Mouse (Mus musculus) heart, adult 2 months (tissue): ENCODE data around the gene Sbk3. TPM values are rescaled to one million over a fixed set of nuclear protein-coding genes. Genes with fewer than 3 reads are reported as not detected.

Experiments
- DNase-seq, 2 experiments: peaks; one replicate each; pipeline ENCODE4 v3.0.0; 2021
- H3K27ac ChIP-seq: fragments of 200-600 bp; 2 replicates; pipeline ENCODE4 v1.8.1; 2022
- H3K27me3 ChIP-seq: fragments of 200-500 bp; 2 replicates; pipeline ENCODE4 v1.6.1; 2012; ENCODE audit warnings: mild to moderate bottlenecking, low read length, inconsistent platforms, mixed read lengths; ENCODE audit not compliant: control insufficient read depth, insufficient read depth
- H3K36me3 ChIP-seq: fragments of 200-500 bp; 2 replicates; pipeline ENCODE4 v1.6.1; 2012; ENCODE audit warnings: low read length, inconsistent platforms; ENCODE audit not compliant: control insufficient read depth, insufficient read depth
- H3K4me1 ChIP-seq: fragments of 200-500 bp; 2 replicates; pipeline ENCODE4 v1.6.1; 2011; ENCODE audit warnings: low read length; ENCODE audit not compliant: control insufficient read depth, insufficient read depth
- H3K4me3 ChIP-seq: fragments of 200-600 bp; 2 replicates; pipeline ENCODE4 v1.8.1; 2022
- H3K79me2 ChIP-seq: fragments of 200-500 bp; replicated peaks from 2 replicates; pipeline ENCODE4 v1.6.1; 2012; ENCODE audit warnings: mild to moderate bottlenecking, inconsistent platforms, low read length, moderate library complexity, mixed read lengths; ENCODE audit not compliant: control insufficient read depth, insufficient read depth
- H3K9ac ChIP-seq: fragments of 200-500 bp; 2 replicates; pipeline ENCODE4 v1.6.1; 2012; ENCODE audit warnings: low read depth, mild to moderate bottlenecking, control low read depth, inconsistent platforms, low read length, mixed read lengths
- CTCF ChIP-seq: fragments of 200-600 bp; IDR thresholded peaks from 2 replicates; pipeline ENCODE4 v1.8.1; 2022; ENCODE audit warnings: antibody characterized with exemption, mild to moderate bottlenecking, moderate library complexity
- EP300 ChIP-seq: fragments of 200-500 bp; IDR thresholded peaks from 2 replicates; pipeline ENCODE4 v1.6.1; 2011; ENCODE audit warnings: low read depth, low read length, control low read depth; ENCODE audit not compliant: insufficient read depth
- POLR2A ChIP-seq: fragments of 200-500 bp; IDR thresholded peaks from 2 replicates; pipeline ENCODE4 v1.6.1; 2011; ENCODE audit warnings: mild to moderate bottlenecking, low read depth, low read length, control low read depth; ENCODE audit not compliant: insufficient read depth
- WGBS: fragments of 180-500 bp; shearing (Covaris S2); methylation state at CpG from one replicate; pipeline ENCODE4 v1.1.7; 2018; 5-methylcytosine and 5-hydroxymethylcytosine counted together
- intact Hi-C: fragments of 180-260 bp; cut with DNase I; formaldehyde crosslinking; loops from one replicate; pipeline ENCODE4 v1.15.1; 2025
- polyA plus RNA-seq: library from polyadenylated mRNA; depleted of rRNA; stranded (reverse); fragments of >200 nt; gene quantifications from 2 replicates; pipeline ENCODE4 v1.2.3, GENCODE M21; 2012
- total RNA-seq, 2 experiments: library from RNA; stranded (reverse); gene quantifications; 2 replicates each; pipeline ENCODE4 v1.2.3; 2021

Gene Sbk3
- total and polyA plus RNA-seq, 3 experiments = 39.4 to 66.1 (median 46.1) TPM

GRCm38 (mm10) chr7:4950561-4951342 is 20.2 kb downstream of the Sbk3 start:
- Histone ChIP-seq H3K36me3 (no peaks in the 10 kb centered on the region), H3K4me1 (peaks cover 7% of the 10 kb centered on the region), H3K27me3 (no peaks in the 10 kb centered on the region), H3K4me3 (no peak overlapping the region), H3K79me2 (no peaks in the 10 kb centered on the region), H3K9ac (no peak overlapping the region), H3K27ac (no peak overlapping the region)
- 61% methylated on average over 19 of the region's 19 CpGs for WGBS
- TF ChIP-seq CTCF = no peak
- TF ChIP-seq EP300 = no peak
- no peak for TF ChIP-seq POLR2A
- intact Hi-C loops = no loop called here
- peak in 1 of 2 experiments; percentile 66 for DNase-seq

GRCm38 (mm10) chr7:4948386-4948785 is 22.6 kb downstream of the Sbk3 start:
- Histone ChIP-seq H3K79me2 (no peaks in the 10 kb centered on the region), H3K4me3 (no peak overlapping the region), H3K4me1 (peaks cover 7% of the 10 kb centered on the region), H3K9ac (no peak overlapping the region), H3K36me3 (no peaks in the 10 kb centered on the region), H3K27me3 (no peaks in the 10 kb centered on the region), H3K27ac (no peak overlapping the region; the same call in 1 of the 2 replicates)
- no peak for DNase-seq
- TF ChIP-seq POLR2A = no peak
- TF ChIP-seq CTCF = no peak
- TF ChIP-seq EP300 = no peak
- intact Hi-C loops = no loop called here
- WGBS = 44% methylated on average over 6 of the region's 6 CpGs

- WGBS = 18% methylated on average over 2 of the region's 2 CpGs
- Histone ChIP-seq H3K27me3 (no peaks in the 10 kb centered on the region), H3K4me1 (peaks cover 8% of the 10 kb centered on the region), H3K27ac (peak overlapping the region; percentile 12; the same call in 1 of the 2 replicates), H3K36me3 (no peaks in the 10 kb centered on the region), H3K9ac (no peak overlapping the region), H3K4me3 (no peak overlapping the region), H3K79me2 (no peaks in the 10 kb centered on the region)
- TF ChIP-seq CTCF (no peak), EP300 (peak; percentile 51; the same call in 1 of the 2 replicates)
- intact Hi-C loops = no loop called here
- peak; percentile 79 to 83 for DNase-seq
Measured at GRCm38 (mm10) chr7:4947855-4948254, 23.1 kb downstream of the Sbk3 start.

- TF ChIP-seq POLR2A (no peak), EP300 (peak; percentile 90)
- peak; percentile 92 to 96 for DNase-seq
- intact Hi-C loops = loop anchor here (1.0 to 5.0 kb wide), 6 partner anchors 21 to 184 kb away; partner anchors contain the start of genes Fiz1, Rasl2-9, Sbk2 and Ube2s
- Histone ChIP-seq H3K4me1 (peaks cover 3% of the 10 kb centered on the region), H3K27me3 (no peaks in the 10 kb centered on the region), H3K79me2 (no peaks in the 10 kb centered on the region), H3K27ac (peak overlapping the region; percentile 80), H3K36me3 (no peaks in the 10 kb centered on the region), H3K4me3 (peak overlapping the region; percentile 48), H3K9ac (peak overlapping the region; percentile 47)
- WGBS = 15% methylated on average over 15 of the region's 15 CpGs
Measured at GRCm38 (mm10) chr7:4943223-4943815, 27.6 kb downstream of the Sbk3 start.

GRCm38 (mm10) chr7:4942673-4943072 is 28.3 kb downstream of the Sbk3 start:
- 40% methylated on average over 5 of the region's 5 CpGs for WGBS
- H3K27ac ChIP-seq = no peak overlapping the region
- no peaks in the 10 kb centered on the region for H3K27me3 ChIP-seq
- no peak overlapping the region for H3K9ac ChIP-seq
- intact Hi-C loops = loop anchor here (1.0 to 5.0 kb wide), 6 partner anchors 22 to 185 kb away; partner anchors contain the start of genes Fiz1, Rasl2-9, Sbk2 and Ube2s
- TF ChIP-seq CTCF (no peak), EP300 (no peak), POLR2A (no peak)
- H3K4me3 ChIP-seq = no peak overlapping the region
- H3K79me2 ChIP-seq = no peaks in the 10 kb centered on the region
- DNase-seq = no peak
- peaks cover 3% of the 10 kb centered on the region for H3K4me1 ChIP-seq
- no peaks in the 10 kb centered on the region for H3K36me3 ChIP-seq

GRCm38 (mm10) chr7:4940068-4940479 is 30.9 kb downstream of the Sbk3 start:
- Histone ChIP-seq H3K4me1 (peaks cover 3% of the 10 kb centered on the region), H3K36me3 (no peaks in the 10 kb centered on the region), H3K4me3 (no peak overlapping the region), H3K79me2 (no peaks in the 10 kb centered on the region), H3K27ac (no peak overlapping the region), H3K9ac (no peak overlapping the region), H3K27me3 (no peaks in the 10 kb centered on the region)
- intact Hi-C loops = loop anchor here (1.0 to 5.0 kb wide), 5 partner anchors 29 to 383 kb away; partner anchors contain the start of genes Fiz1, Rasl2-9, Ube2s and Zfp524
- TF ChIP-seq POLR2A (no peak), CTCF (peak; percentile 97)
- DNase-seq = peak; percentile 79 to 86
- WGBS = 17% methylated on average over 9 of the region's 9 CpGs
